Mouse (Mus musculus) cerebellum, postnatal 14 days (tissue): Measurements from ENCODE around the gene Rtf2.

Experiments used
- DNase-seq, 2 experiments: peaks; one replicate each; pipeline ENCODE4 v3.0.0; 2021; ENCODE audit warnings: mixed read lengths in 2 of 2

Gene Rtf2

DNA sequence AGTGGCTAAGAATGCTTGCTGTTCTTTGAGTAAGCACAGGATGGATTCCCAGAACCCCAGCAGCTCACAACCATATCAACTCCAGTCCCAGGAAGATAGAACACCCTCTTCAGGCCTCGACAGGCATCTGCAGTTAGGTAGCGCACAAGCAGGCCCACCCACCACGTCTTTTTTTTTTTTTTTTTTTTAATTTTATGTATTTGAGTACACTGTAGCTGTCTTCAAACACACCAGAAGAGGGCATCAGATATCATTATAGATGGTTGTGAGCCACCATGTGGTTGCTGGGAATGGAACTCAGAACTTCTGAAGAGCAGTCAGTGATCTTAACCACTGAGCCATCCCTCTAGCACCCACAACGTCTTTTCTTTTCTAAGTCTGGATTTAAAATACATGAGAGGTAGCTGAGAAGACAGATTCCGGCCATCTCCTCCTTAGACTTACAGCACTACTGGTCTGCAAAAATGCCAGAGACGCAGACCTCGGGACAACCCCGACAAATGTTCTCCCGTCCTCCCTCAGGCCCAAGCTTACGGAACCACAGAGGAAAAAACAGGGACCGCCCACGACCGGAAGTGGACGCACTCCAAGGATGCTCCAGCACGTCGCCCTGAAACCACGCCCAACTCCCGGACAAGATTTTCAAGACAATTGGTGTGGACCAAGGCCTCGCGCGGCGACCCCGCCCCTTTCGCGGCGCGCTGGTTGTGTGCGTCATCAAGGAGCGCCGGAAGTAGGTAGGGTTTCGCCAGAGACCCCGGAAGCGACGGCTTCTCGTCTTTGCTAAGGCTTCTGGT is at the start of gene Rtf2:
Gene Rtf2 (plus strand): TSS at position 714 of the 797 bp plus-strand sequence.
- peak; percentile 100 for DNase-seq

DNA sequence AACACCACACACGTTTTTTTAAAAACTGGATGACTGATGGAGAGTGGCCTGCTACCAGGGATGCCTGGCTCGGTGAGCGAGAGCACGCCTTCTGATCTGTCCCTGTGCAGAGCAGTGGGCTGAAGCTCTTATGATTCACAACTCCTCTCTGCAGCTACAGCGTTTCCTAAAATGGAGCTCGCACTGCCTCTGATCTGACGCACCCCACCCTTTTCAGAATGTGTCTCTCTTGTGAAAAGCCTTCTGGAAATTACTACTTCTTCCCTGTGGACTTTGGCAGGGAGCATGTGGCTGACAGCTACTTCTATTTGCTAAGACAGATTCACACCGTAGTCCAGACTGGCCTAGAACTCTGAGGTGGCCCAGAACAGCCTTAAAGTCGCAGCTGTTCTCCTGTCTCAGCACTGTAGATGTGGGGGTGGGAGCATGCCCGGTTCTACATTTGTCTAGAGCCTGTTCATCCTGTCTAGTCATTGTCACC is 48.3 kb upstream of the Rtf2 start:
- DNase-seq, result no peak

DNA sequence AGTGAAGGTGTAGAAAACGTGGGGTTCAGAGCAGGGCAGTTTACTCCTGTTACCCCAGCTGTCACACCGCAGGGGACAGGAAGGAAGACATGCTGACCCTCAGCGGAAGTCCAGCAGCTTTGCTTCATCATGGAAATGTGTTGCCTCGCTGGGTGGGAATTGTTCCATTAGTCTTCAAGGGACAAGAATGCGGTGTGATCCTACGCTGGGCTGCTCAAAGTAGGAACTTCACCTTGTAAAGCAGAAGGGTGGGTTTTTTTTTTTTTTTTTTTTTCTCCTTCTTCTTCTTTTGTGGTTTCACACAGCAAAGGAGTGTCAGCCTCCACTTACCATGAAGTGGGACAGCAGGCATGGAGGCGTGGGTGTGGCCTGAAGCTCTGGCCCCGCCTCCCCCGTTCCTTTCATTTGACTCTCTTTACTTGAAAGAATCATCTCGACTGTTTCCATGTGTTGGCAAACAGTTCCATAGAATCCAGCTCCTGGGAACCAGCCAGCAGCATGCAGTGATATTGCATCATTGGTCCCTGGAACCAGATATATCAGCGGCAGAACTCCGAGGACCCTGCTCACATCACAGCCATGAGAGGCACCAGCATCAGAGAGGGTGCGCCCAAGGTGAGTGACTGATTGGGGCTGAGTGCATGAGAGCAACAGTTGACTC is 46.8 kb upstream of the Rtf2 start, which contains the start of gene Cass4:
Gene Cass4 (plus strand): TSS at position 404 of the 661 bp plus-strand sequence.
- DNase-seq, result peak in 1 of 2 experiments; percentile 25

DNA sequence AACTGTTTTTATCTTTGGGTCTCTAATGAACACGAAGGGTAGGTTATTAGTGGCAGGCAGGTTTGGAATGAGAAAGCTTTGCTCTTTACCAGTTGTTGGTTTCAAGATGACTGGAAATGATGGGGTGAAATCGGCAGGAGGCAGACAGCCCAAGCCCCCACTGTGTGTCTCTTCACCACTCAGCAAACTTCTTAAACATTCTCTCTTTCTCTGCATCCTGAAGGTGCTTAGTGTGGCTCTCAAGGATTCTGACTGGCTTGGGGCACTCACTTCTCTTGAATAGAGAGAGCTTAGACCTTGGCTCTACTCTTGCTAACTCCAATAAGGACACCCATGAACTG is 46.3 kb upstream of the Rtf2 start:
- no peak for DNase-seq

DNA sequence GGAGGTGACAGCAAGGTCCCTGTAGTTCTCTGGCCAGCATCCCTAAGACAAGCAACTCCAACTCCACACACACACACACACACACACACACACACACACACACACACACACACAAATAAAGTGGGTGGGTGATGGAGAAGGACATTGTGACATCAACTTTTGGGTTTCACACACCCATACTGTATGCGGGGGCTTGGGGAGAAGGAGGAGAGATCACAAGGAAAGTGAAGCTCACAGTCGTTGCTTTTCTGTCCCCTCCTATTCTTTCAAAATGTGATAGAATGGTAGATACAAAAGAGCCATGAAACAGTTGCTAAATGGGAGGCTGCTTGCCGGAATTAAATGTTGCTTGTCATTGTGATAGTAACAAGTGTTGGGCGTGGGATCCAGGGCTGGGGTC is 45.7 kb upstream of the Rtf2 start:
- no peak for DNase-seq

DNA sequence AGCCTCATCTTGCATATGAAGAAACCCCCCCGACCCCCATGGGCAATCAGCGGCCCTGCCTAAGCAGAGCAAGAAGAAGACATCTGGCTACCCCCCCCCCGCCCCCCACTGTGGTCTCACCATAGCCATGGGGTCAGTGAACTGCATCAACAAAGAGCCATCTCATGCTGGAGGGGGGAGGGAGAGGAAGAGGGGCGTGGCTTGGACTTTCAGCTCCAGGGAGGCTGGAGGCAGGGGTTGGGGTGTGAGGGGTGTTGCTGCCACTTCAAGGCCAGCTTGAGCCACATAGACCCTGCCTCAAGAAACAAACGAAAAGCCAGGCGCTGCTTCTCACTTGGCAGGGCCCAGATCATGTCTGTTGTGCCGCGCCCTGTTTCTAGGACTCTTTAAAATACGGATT is 44.4 kb upstream of the Rtf2 start:
- DNase-seq, result no peak

DNA sequence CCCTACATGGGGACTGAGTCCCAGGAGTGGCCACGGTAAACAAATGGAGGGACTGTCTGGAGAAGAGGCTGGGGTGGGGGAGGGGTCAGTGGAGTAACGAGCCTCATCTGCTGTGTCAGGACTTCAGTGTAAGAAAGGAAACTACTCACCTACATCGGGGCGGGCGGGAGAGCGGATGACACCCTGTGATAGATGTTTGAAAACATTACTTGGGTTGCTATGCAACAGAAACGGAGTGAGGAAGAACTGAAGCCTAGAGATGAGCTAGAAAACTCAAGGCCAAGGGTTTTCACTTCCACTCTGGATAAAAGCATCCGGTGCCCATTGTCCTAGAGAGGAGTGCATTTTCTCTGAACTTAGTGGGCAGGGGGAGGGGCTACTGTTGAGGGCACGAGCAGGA is 40.5 kb upstream of the Rtf2 start:
- DNase-seq, result no peak

DNA sequence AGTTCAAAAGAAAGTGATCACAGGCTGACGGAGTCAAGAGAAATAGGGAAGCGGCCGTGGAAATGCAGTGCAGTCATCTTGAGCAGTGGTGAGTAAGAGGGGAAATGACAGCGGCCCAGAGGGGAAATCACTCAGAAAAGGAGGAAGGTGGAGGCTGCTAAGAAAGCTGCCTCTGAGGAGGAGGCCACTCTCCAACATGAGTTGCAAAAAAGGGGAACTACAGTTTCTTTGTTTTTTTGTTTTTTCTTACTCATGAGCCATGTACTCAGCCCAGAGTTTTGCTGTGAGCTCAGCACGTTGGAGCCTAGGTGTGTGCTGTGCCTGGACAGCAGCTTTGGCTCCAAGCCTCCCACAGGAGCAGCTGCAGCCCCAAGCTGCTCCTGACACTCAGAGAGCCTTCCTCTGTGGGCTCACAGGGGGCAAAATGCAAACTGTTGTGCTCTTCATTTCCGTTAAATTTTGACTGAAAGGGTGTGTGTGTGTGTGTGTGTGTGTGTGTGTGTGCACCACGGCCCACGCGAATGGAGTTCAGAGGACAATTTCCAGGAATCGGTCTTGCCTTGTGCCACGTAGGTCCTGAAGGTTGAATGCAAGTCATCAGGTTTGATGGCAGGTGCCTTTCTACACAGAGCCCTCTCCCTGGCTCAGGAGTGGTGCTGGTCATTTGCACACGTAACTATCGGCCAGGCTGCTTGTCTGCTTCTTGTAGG is 39.1 kb upstream of the Rtf2 start:
- DNase-seq, result no peak

DNA sequence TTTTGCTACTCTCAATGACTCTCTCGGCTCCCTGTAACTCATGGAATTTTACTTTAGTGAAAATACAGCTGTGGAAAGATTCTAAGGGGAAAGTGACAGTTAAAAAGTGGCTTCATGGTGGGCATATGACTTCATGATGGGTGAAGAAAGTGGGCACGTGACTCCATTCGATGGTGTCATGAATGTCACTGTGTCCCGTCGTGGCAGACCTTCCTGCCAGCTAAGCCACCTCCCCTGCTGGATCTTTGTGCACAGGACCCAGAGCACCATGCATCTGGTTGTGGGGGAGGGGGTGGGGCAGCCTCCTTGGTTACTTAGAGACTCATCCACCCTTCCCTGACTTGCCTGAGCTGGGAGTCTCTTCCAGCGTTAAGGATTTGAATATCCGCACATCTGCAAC is 36.1 kb upstream of the Rtf2 start:
- no peak for DNase-seq

DNA sequence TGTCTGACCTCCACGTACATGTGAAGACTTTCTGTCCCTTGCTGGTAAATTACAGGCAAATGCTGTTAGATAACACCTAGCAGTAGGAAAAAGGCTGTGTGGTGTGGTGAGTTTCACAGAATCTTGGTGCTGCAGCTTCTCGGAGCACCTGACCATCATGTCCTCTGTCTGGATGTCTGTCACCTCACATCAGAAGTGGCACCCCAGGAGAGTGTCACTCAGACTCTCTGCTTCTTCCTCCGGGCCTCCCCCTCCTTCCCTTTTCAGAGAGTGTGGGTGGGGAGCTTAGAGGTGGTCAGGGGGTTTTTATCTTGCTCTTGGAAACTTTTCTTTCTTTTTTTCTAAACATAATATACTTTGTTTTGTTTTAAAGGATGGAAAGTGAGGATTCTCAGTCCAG is 35.3 kb upstream of the Rtf2 start:
- DNase-seq, result no peak

DNA sequence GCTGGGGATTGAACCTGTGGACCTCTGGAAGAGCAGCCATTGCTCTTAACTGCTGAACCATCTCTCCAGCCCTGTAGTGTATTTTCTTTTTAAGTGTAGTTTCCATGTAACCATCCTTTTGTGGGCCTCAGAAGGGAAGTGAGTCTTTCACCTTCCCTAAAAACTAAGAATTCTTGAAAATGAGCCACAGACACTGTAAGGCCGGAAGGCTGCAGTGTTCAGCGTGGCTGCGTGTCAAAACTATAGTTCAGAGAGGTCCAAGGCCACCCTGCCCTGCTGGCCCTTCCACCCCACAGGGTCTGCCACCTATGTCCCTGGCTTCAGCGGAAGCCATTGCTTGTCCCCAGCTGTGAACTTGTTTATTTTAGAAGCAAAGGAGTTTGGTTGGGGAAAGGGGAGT is 34.2 kb upstream of the Rtf2 start:
- no peak for DNase-seq

DNA sequence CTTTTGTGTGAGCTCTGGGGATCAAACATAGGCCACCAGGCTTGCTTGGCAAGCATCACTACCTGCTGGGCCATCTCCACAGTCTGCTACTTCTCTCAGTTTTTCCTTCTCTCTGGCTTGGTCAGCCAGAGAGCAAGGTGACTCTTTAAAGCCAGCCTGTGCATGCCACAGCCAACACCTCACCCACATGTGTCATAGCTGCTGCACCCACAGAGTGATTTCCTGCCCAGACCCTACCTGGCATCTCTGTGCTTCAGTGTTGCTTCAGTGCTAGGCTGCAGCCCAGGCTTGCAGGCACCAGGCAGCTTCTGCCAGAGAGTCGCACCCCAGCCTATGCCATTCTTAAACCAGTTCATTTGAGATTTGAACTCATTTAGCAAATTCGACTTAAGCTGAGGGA is 32.9 kb upstream of the Rtf2 start:
- no peak for DNase-seq

DNA sequence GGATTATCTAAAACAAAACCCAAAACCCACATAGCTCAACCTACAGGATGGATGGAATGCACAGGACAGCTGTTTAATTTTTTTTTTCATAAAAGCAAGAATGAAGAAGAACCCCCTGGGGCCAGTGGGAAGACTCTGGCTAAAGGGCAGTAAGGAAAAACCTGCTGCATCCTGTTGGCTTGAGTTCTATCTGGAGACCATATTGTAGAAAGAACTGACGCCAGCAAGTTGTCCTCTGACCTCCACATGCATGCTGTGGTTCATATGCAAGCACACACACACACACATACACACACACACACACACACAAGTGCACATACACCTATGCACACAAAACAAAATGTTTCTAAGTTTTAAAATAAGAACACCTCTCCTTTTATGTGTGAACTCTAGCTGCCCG is 29.7 kb upstream of the Rtf2 start:
- no peak for DNase-seq

DNA sequence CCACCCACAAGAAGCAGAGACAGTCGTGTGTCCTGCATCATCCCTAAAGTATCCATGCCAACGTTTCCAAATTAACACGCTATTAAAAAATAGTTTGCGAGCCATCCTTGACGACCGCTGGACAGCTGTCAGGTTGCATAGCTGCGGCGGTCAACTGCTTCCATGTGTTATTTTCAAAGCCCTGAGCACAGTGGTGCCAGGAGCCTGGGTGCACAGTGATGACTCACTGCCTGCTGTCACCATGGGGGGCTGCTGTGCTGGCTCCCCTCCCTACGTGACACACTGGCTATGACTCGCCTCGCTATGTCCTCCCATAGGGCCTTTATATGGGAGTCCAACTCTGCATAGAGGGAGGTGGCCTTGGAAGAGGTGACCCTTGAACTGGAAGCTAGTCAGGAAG is 29.3 kb upstream of the Rtf2 start:
- peak; percentile 7 to 12 for DNase-seq

DNA sequence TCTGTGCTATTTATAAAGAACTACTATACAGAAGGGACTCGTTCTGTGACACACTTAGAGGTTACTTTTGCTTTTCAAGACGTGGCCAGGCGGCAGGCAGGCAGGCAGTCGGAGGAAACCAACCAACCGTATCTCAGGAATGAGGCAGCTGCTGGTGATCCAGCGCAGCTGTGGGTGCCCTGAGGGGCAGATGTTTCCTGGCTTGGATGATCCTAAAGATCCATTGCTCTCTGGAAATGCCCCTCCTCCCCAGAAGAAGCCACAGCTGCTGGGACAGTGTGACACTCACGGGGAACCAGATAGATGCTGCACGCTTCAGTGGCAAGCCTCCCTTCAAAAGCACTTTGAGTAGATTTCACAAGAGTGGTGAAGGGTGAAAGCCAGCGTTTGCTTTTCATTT is 27.9 kb upstream of the Rtf2 start:
- DNase-seq, result no peak

DNA sequence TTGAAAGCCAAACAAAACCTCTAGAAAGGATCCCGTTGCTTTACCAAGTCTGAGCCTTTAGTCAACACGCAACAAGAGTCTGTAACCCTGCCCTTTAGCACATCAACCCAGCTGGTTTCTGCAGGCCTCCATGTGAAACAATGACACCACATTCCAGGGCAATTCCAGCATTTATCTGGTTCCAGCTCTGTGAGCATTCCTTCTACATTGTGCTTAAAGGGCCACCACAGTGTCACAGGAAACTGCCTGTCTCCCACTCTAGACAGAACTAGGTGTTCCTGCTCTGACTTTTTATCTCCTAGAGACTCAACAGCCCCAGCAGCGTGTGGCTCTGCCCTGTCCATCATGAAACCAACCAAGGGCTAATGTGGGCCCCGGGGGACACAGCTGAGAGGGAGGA is 27.1 kb upstream of the Rtf2 start:
- DNase-seq, result no peak

DNA sequence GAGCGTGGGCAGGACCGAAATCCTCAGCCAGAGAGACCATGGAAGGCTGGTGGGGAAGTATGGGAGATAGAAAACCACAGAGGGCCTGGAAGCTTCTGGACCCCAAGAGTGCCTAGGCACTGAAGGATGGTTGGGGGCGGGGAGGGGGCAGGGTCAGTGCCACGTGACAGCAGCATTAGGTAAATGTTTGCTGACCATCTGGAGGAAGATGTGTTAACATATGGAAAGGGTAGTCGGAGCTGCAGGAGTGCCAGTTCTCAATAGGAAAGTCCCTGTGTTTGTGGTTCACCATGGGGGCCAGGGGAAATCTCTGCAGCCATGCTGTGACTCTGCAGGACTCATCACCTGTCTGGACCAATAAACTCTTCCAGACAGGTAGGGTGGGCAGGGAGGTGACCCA is 26.5 kb upstream of the Rtf2 start:
- DNase-seq, result no peak

DNA sequence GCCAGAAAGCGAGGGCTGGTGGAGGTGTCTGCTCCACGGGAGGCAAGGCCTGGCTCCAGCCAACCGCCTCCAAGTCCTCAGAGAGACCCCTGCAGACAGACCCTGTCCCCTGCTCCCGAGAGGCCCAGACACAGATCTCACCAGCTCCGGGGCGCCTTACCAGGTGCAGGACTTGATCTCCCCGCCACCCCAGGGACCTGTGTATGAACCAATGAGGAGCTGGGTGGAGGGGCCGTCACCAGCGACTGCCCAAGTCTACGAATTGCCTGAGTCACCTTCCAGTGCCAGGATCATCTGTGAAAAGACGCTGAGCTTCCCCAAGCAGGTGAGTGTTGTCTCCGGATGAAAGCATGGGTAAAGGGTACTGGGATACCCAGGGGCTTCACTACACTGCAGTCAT is 24.1 kb upstream of the Rtf2 start:
- no peak for DNase-seq

DNA sequence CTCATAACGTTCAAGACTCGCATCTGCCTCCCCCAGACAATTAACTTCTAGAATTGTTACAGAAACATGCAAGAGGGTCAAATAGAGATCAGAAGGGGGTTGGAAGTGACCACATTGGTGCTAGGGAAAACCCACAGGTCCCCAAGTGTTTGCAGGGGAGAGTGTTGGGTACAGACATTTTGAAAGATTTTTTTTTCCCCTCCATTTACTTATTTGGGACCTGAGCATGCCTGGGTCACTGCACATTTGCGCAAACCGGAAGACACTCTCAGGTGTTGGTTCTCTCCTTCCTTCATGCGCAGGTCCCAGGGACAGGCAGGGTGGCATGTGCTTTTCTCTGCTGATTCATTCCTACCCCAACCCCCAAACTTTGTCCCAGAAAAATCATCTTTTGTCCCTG is 23.5 kb upstream of the Rtf2 start:
- DNase-seq, result no peak

DNA sequence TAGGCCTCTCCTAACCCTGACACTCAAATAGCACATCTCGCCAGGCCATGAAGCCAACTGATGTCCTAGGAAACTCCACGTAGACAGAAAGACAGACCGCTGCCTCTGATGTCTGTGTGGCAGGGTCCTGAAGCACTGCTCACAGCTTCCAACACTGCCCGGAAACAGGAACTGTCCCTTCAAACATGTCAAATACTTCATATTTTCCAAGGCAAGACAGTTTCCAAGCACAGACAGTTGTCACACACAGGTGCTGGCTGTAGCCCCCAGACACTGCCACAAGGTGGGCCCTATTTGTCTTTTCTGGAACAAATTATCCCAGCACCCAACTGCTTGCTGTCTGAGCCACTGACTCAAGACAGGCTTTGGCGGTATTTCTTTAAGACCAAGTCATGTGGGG is 22.1 kb upstream of the Rtf2 start:
- no peak for DNase-seq

DNA sequence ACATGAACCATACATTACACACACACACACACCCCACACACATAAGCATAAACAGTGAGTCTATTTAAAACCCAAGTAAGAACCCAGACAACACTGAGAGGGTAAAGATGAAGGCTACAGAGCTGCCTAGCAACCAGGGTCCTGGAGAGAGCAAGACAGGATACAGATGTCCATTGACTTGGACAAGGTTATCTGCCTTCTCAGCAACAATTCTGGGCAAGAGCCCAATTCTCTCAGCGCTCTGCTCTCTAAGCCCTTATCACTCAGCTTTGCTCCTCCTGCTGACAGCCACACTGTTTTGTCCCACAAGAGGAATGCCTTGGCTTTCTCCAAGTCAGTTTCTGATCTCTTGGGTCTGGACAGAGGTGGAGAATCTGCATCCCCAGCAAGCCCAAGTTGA is 9.7 kb upstream of the Rtf2 start:
- no peak for DNase-seq

DNA sequence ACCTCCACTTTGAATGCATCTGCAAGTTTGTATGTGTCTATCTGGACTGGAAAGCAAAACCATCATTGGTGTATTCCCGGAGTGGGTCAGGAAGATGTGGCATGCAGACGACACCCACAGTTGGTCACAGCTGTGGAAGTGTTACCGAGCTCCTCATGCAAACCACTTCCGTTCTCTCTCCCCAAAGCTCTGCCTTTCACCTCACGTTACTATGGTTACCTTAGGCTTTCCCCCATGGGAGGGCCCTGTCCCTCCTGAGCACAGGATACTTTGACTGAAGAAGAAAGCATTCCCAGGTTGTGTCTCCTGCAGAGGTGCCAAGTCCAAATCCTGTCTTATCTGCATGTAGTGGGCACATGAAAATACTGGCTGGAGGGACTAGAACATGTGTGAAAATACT is 6.6 kb upstream of the Rtf2 start:
- no peak for DNase-seq

DNA sequence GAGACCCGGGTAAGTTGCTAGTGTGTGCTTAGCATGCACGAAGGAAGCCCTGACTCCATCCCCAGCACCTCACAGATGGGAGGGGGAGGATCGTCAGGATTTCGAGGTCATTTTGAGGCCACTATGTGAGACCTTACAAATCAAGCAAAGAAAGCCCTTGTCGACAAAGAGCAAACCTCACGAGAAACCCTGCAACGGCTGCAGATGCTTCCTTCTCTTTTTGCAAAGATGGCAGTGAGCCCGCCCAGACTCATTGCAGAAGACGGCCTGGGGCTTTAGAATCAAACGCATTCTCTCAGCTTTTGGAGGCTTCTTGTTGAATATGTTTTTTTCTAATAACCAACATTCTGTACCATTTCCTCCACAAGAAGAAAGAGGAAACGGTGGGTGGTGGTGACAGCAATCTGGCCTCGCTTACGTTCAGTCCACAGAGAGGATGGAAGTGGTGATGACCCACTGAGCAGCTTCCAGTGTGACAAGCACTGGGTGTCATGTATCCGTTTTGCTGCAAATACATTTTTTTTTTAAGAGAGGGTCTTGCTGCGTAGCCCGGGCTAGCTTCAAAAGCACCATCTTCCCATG is 2.9 kb upstream of the Rtf2 start:
- no peak for DNase-seq

DNA sequence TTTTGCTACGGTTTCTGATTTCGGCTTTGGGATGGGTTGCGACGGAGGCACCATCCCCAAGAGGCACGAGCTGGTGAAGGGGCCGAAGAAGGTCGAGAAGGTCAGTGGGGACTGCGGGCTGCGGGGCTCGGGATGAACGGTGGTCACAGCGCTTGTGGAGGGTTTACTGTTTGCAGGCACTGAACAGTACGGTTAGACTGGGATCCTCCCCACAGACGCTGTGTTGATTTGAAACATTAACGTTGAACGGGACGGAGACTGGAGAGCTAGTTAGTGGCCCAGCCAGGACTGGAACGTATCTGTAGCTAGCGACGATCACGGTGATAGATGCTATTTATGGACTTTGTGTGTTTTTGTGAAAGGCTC is 267 bp downstream of the Rtf2 start:
- no peak for DNase-seq
